Mouse (Mus musculus): ENCODE results near the gene Erp29. TPM values are rescaled to one million over a fixed set of nuclear protein-coding genes. Genes with fewer than 3 reads are reported as not detected.

Erp29 gene
- polyA plus RNA-seq, 1 experiment from 2014 or later = 185 TPM

- peak overlapping the region; percentile 39 for H3K9ac ChIP-seq (ENCODE audit: low read length)
- WGBS = 42% methylated on average over 4 of the region's 4 CpGs
- H3K36me3 ChIP-seq (ENCODE audit: control insufficient read depth, insufficient read depth, low read length) = no peaks in the 10 kb centered on the region
- no peaks in the 10 kb centered on the region for H3K9me3 ChIP-seq (replicated peaks; ENCODE audit: control insufficient read depth, low read length)
- H3K27ac ChIP-seq (ENCODE audit: low read length) = peak overlapping the region; percentile 69
- no peak for ATAC-seq (ENCODE audit: insufficient read depth, low FRiP score)
- H3K27me3 ChIP-seq (ENCODE audit: control insufficient read depth, insufficient read depth, low read length) = no peaks in the 10 kb centered on the region
- peak overlapping the region; percentile 27; the same call in 1 of the 2 replicates for H3K4me2 ChIP-seq (ENCODE audit: low read depth, low read length)
- no peak overlapping the region for H3K4me3 ChIP-seq (replicated peaks; ENCODE audit: low read length)
- peaks cover 30% of the 10 kb centered on the region for H3K4me1 ChIP-seq (ENCODE audit: control insufficient read depth, insufficient read depth, low read length)
These were observed 65.2 kb downstream of the Erp29 start for GRCm38 (mm10) chr5:121387126-121387525.

- Histone ChIP-seq H3K36me3 (ENCODE audit: control insufficient read depth, insufficient read depth, low read length) (peaks cover 5% of the 10 kb centered on the region; the same call in 1 of the 2 replicates), H3K4me1 (ENCODE audit: control insufficient read depth, insufficient read depth, low read length) (peaks cover 30% of the 10 kb centered on the region), H3K9ac (ENCODE audit: low read length) (peak overlapping the region; percentile 91; the same call in 1 of the 2 replicates), H3K4me3 (replicated peaks; ENCODE audit: low read length) (peak overlapping the region; percentile 82), H3K27ac (ENCODE audit: low read length) (peak overlapping the region; percentile 69), H3K4me2 (ENCODE audit: low read depth, low read length) (peak overlapping the region; percentile 54), H3K9me3 (replicated peaks; ENCODE audit: control insufficient read depth, low read length) (no peaks in the 10 kb centered on the region), H3K27me3 (ENCODE audit: control insufficient read depth, insufficient read depth, low read length) (no peaks in the 10 kb centered on the region)
- ATAC-seq (ENCODE audit: insufficient read depth, low FRiP score) = no peak
- WGBS = 33% methylated on average over 22 of the region's 22 CpGs
These were observed 66.0 kb downstream of the Erp29 start for GRCm38 (mm10) chr5:121386120-121386909.

GRCm38 (mm10) chr5:121385461-121386119 lies 66.7 kb downstream of the Erp29 start, which contains the start of gene Trafd1:
Gene Trafd1 (minus strand): TSS chr5:121385632.
- peaks cover 13% of the 10 kb centered on the region for H3K36me3 ChIP-seq (ENCODE audit: control insufficient read depth, insufficient read depth, low read length)
- no peaks in the 10 kb centered on the region for H3K9me3 ChIP-seq (replicated peaks; ENCODE audit: control insufficient read depth, low read length)
- H3K9ac ChIP-seq (ENCODE audit: low read length) = peak within 1 kb of the TSS; percentile 91
- H3K27ac ChIP-seq (ENCODE audit: low read length) = peak within 1 kb of the TSS; percentile 95
- peak; percentile 93 for ATAC-seq (ENCODE audit: insufficient read depth, low FRiP score)
- peak within 1 kb of the TSS; percentile 82 for H3K4me3 ChIP-seq (replicated peaks; ENCODE audit: low read length)
- H3K4me1 ChIP-seq (ENCODE audit: control insufficient read depth, insufficient read depth, low read length) = peaks cover 30% of the 10 kb centered on the region
- H3K27me3 ChIP-seq (ENCODE audit: control insufficient read depth, insufficient read depth, low read length) = no peaks in the 10 kb centered on the region
- H3K4me2 ChIP-seq (ENCODE audit: low read depth, low read length) = peak within 1 kb of the TSS; percentile 54
- WGBS = 1% methylated on average over 34 of the region's 45 CpGs

- H3K36me3 ChIP-seq (ENCODE audit: control insufficient read depth, insufficient read depth, low read length) = peaks cover 13% of the 10 kb centered on the region
- H3K4me2 ChIP-seq (ENCODE audit: low read depth, low read length) = peak overlapping the region; percentile 54
- H3K4me1 ChIP-seq (ENCODE audit: control insufficient read depth, insufficient read depth, low read length) = peaks cover 30% of the 10 kb centered on the region
- peak; percentile 79 for ATAC-seq (ENCODE audit: insufficient read depth, low FRiP score)
- H3K9ac ChIP-seq (ENCODE audit: low read length) = peak overlapping the region; percentile 91
- peak overlapping the region; percentile 95 for H3K27ac ChIP-seq (ENCODE audit: low read length)
- no peaks in the 10 kb centered on the region for H3K27me3 ChIP-seq (ENCODE audit: control insufficient read depth, insufficient read depth, low read length)
- H3K9me3 ChIP-seq (replicated peaks; ENCODE audit: control insufficient read depth, low read length) = no peaks in the 10 kb centered on the region
- H3K4me3 ChIP-seq (replicated peaks; ENCODE audit: low read length) = peak overlapping the region; percentile 82
- WGBS = under 1% methylated on average over 47 of the region's 47 CpGs
These were observed 67.4 kb downstream of the Erp29 start for GRCm38 (mm10) chr5:121384757-121385460.

GRCm38 (mm10) chr5:121383857-121384756 lies 68.2 kb downstream of the Erp29 start:
- Histone ChIP-seq H3K9me3 (replicated peaks; ENCODE audit: control insufficient read depth, low read length) (no peaks in the 10 kb centered on the region), H3K4me2 (ENCODE audit: low read depth, low read length) (peak overlapping the region; percentile 54), H3K27me3 (ENCODE audit: control insufficient read depth, insufficient read depth, low read length) (no peaks in the 10 kb centered on the region), H3K36me3 (ENCODE audit: control insufficient read depth, insufficient read depth, low read length) (peaks cover 17% of the 10 kb centered on the region), H3K27ac (ENCODE audit: low read length) (peak overlapping the region; percentile 95), H3K4me1 (ENCODE audit: control insufficient read depth, insufficient read depth, low read length) (peaks cover 30% of the 10 kb centered on the region), H3K9ac (ENCODE audit: low read length) (peak overlapping the region; percentile 91), H3K4me3 (replicated peaks; ENCODE audit: low read length) (peak overlapping the region; percentile 82)
- 44% methylated on average over 10 of the region's 10 CpGs for WGBS
- ATAC-seq (ENCODE audit: insufficient read depth, low FRiP score) = no peak

- H3K4me1 ChIP-seq (ENCODE audit: control insufficient read depth, insufficient read depth, low read length) = peaks cover 17% of the 10 kb centered on the region; the same call in 1 of the 2 replicates
- no peak overlapping the region for H3K27ac ChIP-seq (ENCODE audit: low read length)
- H3K9me3 ChIP-seq (replicated peaks; ENCODE audit: control insufficient read depth, low read length) = no peaks in the 10 kb centered on the region
- H3K27me3 ChIP-seq (ENCODE audit: control insufficient read depth, insufficient read depth, low read length) = no peaks in the 10 kb centered on the region
- H3K36me3 ChIP-seq (ENCODE audit: control insufficient read depth, insufficient read depth, low read length) = peaks cover 35% of the 10 kb centered on the region
- ATAC-seq (ENCODE audit: insufficient read depth, low FRiP score) = no peak
- 96% methylated on average over 2 of the region's 2 CpGs for WGBS
- H3K4me3 ChIP-seq (replicated peaks; ENCODE audit: low read length) = no peak overlapping the region
- no peak overlapping the region for H3K4me2 ChIP-seq (ENCODE audit: low read depth, low read length)
- no peak overlapping the region for H3K9ac ChIP-seq (ENCODE audit: low read length)
These were observed 71.6 kb downstream of the Erp29 start for GRCm38 (mm10) chr5:121380692-121381091.

- Histone ChIP-seq H3K4me2 (ENCODE audit: low read depth, low read length) (no peak overlapping the region), H3K27me3 (ENCODE audit: control insufficient read depth, insufficient read depth, low read length) (no peaks in the 10 kb centered on the region), H3K9ac (ENCODE audit: low read length) (no peak overlapping the region), H3K36me3 (ENCODE audit: control insufficient read depth, insufficient read depth, low read length) (peaks cover 41% of the 10 kb centered on the region), H3K27ac (ENCODE audit: low read length) (no peak overlapping the region), H3K4me1 (ENCODE audit: control insufficient read depth, insufficient read depth, low read length) (peaks cover 8% of the 10 kb centered on the region; the same call in 1 of the 2 replicates), H3K9me3 (replicated peaks; ENCODE audit: control insufficient read depth, low read length) (no peaks in the 10 kb centered on the region), H3K4me3 (replicated peaks; ENCODE audit: low read length) (no peak overlapping the region)
- 87% methylated on average over 13 of the region's 13 CpGs for WGBS
- ATAC-seq (ENCODE audit: insufficient read depth, low FRiP score) = no peak
These were observed 73.5 kb downstream of the Erp29 start for GRCm38 (mm10) chr5:121378678-121379256.

All from stomach, embryonic 16.5 days (tissue).